Mouse (Mus musculus): ENCODE data around the gene Psmd12. TPM values are rescaled to one million over a fixed set of nuclear protein-coding genes. Genes with fewer than 3 reads are reported as not detected.

The Psmd12 gene
- total and polyA plus RNA-seq, 3 experiments = 4.2 to 102 (median 90.8) TPM

Other genes with a start within 250 kb of the Psmd12 start
- 10 to 100 TPM; 11.1 to 17.5 TPM for gene Pitpnc1, start 8.8 kb upstream of the Psmd12 start, total RNA-seq (2021)
- 1.8 and 2.8 TPM in 2 replicates for gene Pitpnc1, start 8.8 kb upstream of the Psmd12 start, polyA plus RNA-seq (2012; rRNA removed)
- gene Helz, start 68.4 kb downstream of the Psmd12 start, total RNA-seq (2021) = 10 to 100 TPM; 20.3 to 30.5 TPM
- gene Helz, start 68.4 kb downstream of the Psmd12 start, polyA plus RNA-seq (2012; rRNA removed) = 18.4 and 23.3 TPM in 2 replicates
- not detected for gene Cacng1, start 237.0 kb downstream of the Psmd12 start, total RNA-seq (2021)
- 0.08 TPM in 2 replicates for gene Cacng1, start 237.0 kb downstream of the Psmd12 start, polyA plus RNA-seq (2012; rRNA removed)

Measured in adrenal gland, adult 2 months (tissue).